Mouse (Mus musculus): ENCODE data around the gene Fmo1. TPM values are rescaled to one million over a fixed set of nuclear protein-coding genes. Genes with fewer than 3 reads are reported as not detected.

The Fmo1 gene
- total and polyA plus RNA-seq, 3 experiments: 33.4 to 41.4 (median 33.6) TPM

DNA sequence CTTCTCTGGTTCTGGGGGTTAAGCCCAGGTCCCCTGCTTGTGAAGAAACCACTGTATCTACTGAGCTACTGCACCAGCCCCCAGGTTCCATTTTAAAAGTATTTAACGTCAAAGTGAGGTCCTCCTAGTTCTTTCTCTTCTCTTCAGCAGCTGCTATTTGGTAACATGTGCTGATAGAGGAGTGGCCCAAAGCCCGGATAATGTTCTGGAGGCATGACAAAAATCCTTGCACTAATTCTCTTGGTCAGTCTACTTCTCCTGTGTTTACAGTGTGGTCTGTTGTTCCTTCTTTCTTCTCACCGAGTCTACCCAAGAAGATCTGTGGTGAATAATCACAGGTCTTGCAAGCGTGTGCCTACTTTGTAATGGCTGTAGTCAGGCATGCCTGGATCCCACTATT, 16.3 kb upstream of the Fmo1 start:
- intact Hi-C loops (cut with DNase I): no loop called here
- peak; percentile 22; the same call in 1 of the 2 replicates for TF ChIP-seq POLR2A (IDR thresholded peaks at IDR 0.05; ENCODE audit: insufficient read depth, low read depth, low read length)
- TF ChIP-seq CTCF (IDR thresholded peaks at IDR 0.05): no peak
- peaks cover 12% of the 10 kb centered on the region for H3K36me3 ChIP-seq (ENCODE audit: control insufficient read depth, insufficient read depth, low read length)
- no peaks in the 10 kb centered on the region for H3K27me3 ChIP-seq (ENCODE audit: control insufficient read depth, insufficient read depth, low read length)
- WGBS: 63% methylated on average over 4 of the region's 4 CpGs
- H3K4me3 ChIP-seq: no peak overlapping the region
- H3K9ac ChIP-seq (ENCODE audit: low read depth, low read length): no peak overlapping the region
- H3K4me1 ChIP-seq (ENCODE audit: control insufficient read depth, insufficient read depth, low read length): peaks cover 5% of the 10 kb centered on the region
- H3K79me2 ChIP-seq (replicated peaks; ENCODE audit: control insufficient read depth, insufficient read depth, low read length): no peaks in the 10 kb centered on the region
- peak in 1 of 2 experiments; percentile 28 for DNase-seq
- H3K27ac ChIP-seq: peak overlapping the region; percentile 9

DNA sequence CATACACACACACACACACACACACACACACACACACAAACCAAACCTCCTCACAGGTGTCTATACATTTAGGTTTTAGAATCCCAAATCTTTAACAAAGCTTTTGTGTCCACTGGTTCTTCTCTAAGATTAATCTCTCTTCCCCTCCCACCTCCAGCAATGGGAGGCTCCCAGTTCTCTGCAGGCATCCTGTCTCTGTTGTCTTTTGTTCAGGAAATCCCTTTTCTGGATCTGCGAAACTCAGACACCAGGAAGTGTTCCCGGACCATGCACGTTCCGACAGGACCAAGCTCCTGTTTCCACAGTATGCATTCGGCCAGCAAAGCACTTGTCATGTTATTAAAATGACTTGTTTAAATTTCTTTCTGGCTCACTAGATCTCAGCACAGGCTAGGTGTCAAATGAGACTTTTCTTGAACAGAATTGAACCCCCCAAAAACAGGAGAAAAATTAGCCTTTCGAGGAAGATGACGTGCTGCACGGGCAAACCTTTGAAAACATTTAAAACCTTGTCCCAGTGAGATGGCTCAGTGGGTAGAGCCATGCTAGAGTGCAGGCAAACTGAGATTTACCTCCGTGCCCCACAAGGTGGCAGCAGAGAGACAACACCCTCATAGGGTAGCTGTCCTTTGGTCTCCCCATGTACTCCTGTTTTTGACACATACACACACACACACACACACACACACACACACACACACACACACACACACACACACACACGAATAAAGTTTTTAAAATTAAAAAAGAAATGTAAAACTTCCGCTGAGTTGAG, 13.4 kb upstream of the Fmo1 start:
- H3K4me1 ChIP-seq (ENCODE audit: control insufficient read depth, insufficient read depth, low read length): peaks cover 3% of the 10 kb centered on the region
- H3K79me2 ChIP-seq (replicated peaks; ENCODE audit: control insufficient read depth, insufficient read depth, low read length): no peaks in the 10 kb centered on the region
- peak; percentile 53 to 76 for DNase-seq
- H3K27me3 ChIP-seq (ENCODE audit: control insufficient read depth, insufficient read depth, low read length): no peaks in the 10 kb centered on the region
- peak overlapping the region; percentile 69 for H3K27ac ChIP-seq
- 38% methylated on average over 11 of the region's 11 CpGs for WGBS
- intact Hi-C loops (cut with DNase I): no loop called here
- peak; percentile 66 for TF ChIP-seq EP300 (IDR thresholded peaks at IDR 0.05; ENCODE audit: insufficient read depth, low read depth, low read length)
- TF ChIP-seq POLR2A (IDR thresholded peaks at IDR 0.05; ENCODE audit: insufficient read depth, low read depth, low read length): 0 out of 2 replicates have a peak, but pooled peaks have one; percentile 35
- peak; percentile 68 for TF ChIP-seq CTCF (IDR thresholded peaks at IDR 0.05)
- no peak overlapping the region for H3K9ac ChIP-seq (ENCODE audit: low read depth, low read length)
- H3K36me3 ChIP-seq (ENCODE audit: control insufficient read depth, insufficient read depth, low read length): peaks cover 5% of the 10 kb centered on the region
- H3K4me3 ChIP-seq: no peak overlapping the region

DNA sequence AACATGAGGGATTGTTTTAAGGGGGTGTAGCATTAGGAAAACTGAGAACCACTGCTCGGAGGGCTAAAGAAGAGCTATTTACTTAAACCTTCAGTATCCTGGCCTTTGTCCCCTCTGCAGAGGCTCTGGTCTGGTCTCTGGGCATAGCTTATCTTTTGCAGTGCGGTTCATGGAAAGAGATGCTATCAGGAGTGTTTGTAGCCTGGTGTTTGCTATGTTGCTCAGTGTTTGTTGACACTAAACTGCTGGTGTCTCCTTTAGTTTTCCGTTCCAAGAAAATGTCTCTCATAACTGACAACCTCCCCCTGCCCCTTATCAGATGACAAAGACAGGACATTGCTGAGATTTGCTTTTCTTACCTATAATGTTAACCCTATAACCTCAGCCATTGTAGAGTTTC, 8.7 kb upstream of the Fmo1 start:
- no peaks in the 10 kb centered on the region for H3K27me3 ChIP-seq (ENCODE audit: control insufficient read depth, insufficient read depth, low read length)
- intact Hi-C loops (cut with DNase I): no loop called here
- H3K27ac ChIP-seq: no peak overlapping the region
- peaks cover 9% of the 10 kb centered on the region for H3K4me1 ChIP-seq (ENCODE audit: control insufficient read depth, insufficient read depth, low read length)
- no peak overlapping the region for H3K4me3 ChIP-seq
- H3K9ac ChIP-seq (ENCODE audit: low read depth, low read length): no peak overlapping the region
- no peaks in the 10 kb centered on the region for H3K36me3 ChIP-seq (ENCODE audit: control insufficient read depth, insufficient read depth, low read length)
- H3K79me2 ChIP-seq (replicated peaks; ENCODE audit: control insufficient read depth, insufficient read depth, low read length): no peaks in the 10 kb centered on the region
- DNase-seq: no peak
- WGBS: 47% methylated on average over 3 of the region's 3 CpGs
- no peak for TF ChIP-seq CTCF (IDR thresholded peaks at IDR 0.05)
- no peak for TF ChIP-seq POLR2A (IDR thresholded peaks at IDR 0.05; ENCODE audit: insufficient read depth, low read depth, low read length)
- TF ChIP-seq EP300 (IDR thresholded peaks at IDR 0.05; ENCODE audit: insufficient read depth, low read depth, low read length): no peak

DNA sequence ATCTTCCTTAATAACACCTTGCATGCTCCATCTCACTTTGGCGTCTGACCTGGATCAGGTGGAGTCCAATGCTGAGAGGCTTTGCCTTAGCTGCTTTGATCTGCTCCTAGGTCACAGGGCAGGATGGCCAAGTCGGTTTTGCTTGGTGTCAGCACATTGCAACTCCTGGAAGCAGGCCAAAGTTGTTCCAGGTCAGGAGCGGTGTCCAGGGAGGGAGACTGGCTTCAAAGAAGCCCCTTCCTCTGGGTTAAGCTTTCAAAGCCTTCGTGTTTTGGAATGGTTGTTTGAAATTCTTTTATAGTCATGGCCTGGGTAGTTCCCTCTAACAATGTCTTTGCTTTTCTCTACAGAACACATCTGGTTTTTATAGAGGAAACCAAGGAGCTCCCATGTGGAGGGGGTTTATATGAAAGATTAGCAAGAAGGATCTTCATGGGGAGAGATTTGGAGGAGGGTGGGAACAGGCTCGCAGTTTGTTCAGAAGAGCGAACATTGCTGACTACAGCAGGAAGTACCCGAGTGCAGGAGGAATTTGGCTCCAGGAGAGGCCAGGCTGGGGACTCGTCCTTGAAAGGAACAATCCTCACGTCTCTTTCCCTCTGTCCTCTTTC, 5.4 kb upstream of the Fmo1 start:
- 23% methylated on average over 9 of the region's 9 CpGs for WGBS
- peaks cover 3% of the 10 kb centered on the region; the same call in 1 of the 2 replicates for H3K36me3 ChIP-seq (ENCODE audit: control insufficient read depth, insufficient read depth, low read length)
- peaks cover 6% of the 10 kb centered on the region for H3K4me1 ChIP-seq (ENCODE audit: control insufficient read depth, insufficient read depth, low read length)
- intact Hi-C loops (cut with DNase I): no loop called here
- H3K79me2 ChIP-seq (replicated peaks; ENCODE audit: control insufficient read depth, insufficient read depth, low read length): no peaks in the 10 kb centered on the region
- peak overlapping the region; percentile 42 for H3K27ac ChIP-seq
- H3K4me3 ChIP-seq: no peak overlapping the region
- no peak overlapping the region for H3K9ac ChIP-seq (ENCODE audit: low read depth, low read length)
- DNase-seq: no peak
- TF ChIP-seq POLR2A (IDR thresholded peaks at IDR 0.05; ENCODE audit: insufficient read depth, low read depth, low read length) (no peak), EP300 (IDR thresholded peaks at IDR 0.05; ENCODE audit: insufficient read depth, low read depth, low read length) (no peak), CTCF (IDR thresholded peaks at IDR 0.05) (no peak)
- no peaks in the 10 kb centered on the region for H3K27me3 ChIP-seq (ENCODE audit: control insufficient read depth, insufficient read depth, low read length)

DNA sequence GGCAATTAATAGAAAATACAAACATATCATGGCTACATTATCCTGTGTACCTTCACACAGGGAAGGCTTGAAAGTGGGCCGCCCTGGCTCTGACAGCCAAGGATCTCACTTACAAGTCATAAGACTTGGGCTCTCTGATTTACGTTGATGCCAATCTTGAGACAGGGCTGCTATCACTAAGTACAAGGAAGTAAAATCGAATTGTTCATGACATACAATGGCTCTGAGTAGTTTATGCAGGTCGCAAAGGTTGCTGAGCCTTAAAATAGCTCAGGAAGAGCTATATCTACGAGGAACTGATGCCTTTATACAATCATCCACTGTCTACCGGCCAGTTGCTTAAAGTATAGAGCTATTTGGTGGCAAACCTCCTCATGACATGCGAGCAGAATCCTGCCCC, 4.6 kb upstream of the Fmo1 start:
- peaks cover 3% of the 10 kb centered on the region; the same call in 1 of the 2 replicates for H3K36me3 ChIP-seq (ENCODE audit: control insufficient read depth, insufficient read depth, low read length)
- no peak overlapping the region for H3K4me3 ChIP-seq
- peak overlapping the region; percentile 42 for H3K27ac ChIP-seq
- intact Hi-C loops (cut with DNase I): no loop called here
- 52% methylated on average over 7 of the region's 7 CpGs for WGBS
- peaks cover 6% of the 10 kb centered on the region for H3K4me1 ChIP-seq (ENCODE audit: control insufficient read depth, insufficient read depth, low read length)
- H3K79me2 ChIP-seq (replicated peaks; ENCODE audit: control insufficient read depth, insufficient read depth, low read length): no peaks in the 10 kb centered on the region
- no peak for DNase-seq
- no peak for TF ChIP-seq CTCF (IDR thresholded peaks at IDR 0.05)
- TF ChIP-seq EP300 (IDR thresholded peaks at IDR 0.05; ENCODE audit: insufficient read depth, low read depth, low read length): no peak
- TF ChIP-seq POLR2A (IDR thresholded peaks at IDR 0.05; ENCODE audit: insufficient read depth, low read depth, low read length): no peak
- no peak overlapping the region for H3K9ac ChIP-seq (ENCODE audit: low read depth, low read length)
- H3K27me3 ChIP-seq (ENCODE audit: control insufficient read depth, insufficient read depth, low read length): no peaks in the 10 kb centered on the region

DNA sequence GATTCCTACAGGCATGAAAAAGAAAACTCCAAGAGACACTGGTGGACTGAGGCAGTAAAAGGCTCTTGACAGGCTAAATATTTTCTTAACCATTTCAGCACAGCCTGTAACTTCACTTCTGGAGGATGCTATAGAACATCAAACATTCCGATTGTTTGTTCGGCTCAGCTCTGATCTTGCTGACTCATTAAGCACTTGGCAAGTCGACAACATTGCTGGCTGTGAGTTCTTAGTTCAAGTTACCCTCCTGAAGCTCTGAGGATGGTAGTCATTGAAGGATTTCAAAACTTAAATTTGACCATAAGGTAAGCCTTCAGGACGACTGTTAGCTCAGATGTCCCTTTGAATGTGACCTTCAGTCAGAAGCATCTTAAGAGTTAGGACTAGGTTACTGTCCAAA, 986 bp upstream of the Fmo1 start:
- Histone ChIP-seq H3K9ac (ENCODE audit: low read depth, low read length) (no peak overlapping the region), H3K79me2 (replicated peaks; ENCODE audit: control insufficient read depth, insufficient read depth, low read length) (no peaks in the 10 kb centered on the region), H3K27me3 (ENCODE audit: control insufficient read depth, insufficient read depth, low read length) (no peaks in the 10 kb centered on the region), H3K4me1 (ENCODE audit: control insufficient read depth, insufficient read depth, low read length) (peaks cover 7% of the 10 kb centered on the region), H3K27ac (peak overlapping the region; percentile 94; the same call in 1 of the 2 replicates), H3K4me3 (no peak overlapping the region), H3K36me3 (ENCODE audit: control insufficient read depth, insufficient read depth, low read length) (peaks cover 6% of the 10 kb centered on the region; the same call in 1 of the 2 replicates)
- intact Hi-C loops (cut with DNase I): loop anchor here (2.0 to 10.0 kb wide), 2 partner anchors 19 to 133 kb away; no protein-coding TSS in a partner anchor
- TF ChIP-seq CTCF (IDR thresholded peaks at IDR 0.05) (no peak), POLR2A (IDR thresholded peaks at IDR 0.05; ENCODE audit: insufficient read depth, low read depth, low read length) (no peak), EP300 (IDR thresholded peaks at IDR 0.05; ENCODE audit: insufficient read depth, low read depth, low read length) (no peak)
- WGBS: 52% methylated on average over 4 of the region's 4 CpGs
- no peak for DNase-seq
